Mouse (Mus musculus) CH12.LX (cell line): ENCODE measurements at regions not wholly inside any gene's neighbourhood (a gene's known extent, or its start where the extent isn't known, plus 50 kb on each side); places are given as distances from the start of the nearest gene placed in this dataset.

ENCODE experiments used
- DNase-seq: peaks from one replicate; pipeline ENCODE4 v3.0.0-alpha.2; 2013; ENCODE audit errors: extremely low read depth
- H3K27ac ChIP-seq: 2 replicates; pipeline ENCODE4 v1.5.1; 2012; ENCODE audit warnings: low read depth, mild to moderate bottlenecking, control low read depth, moderate library complexity; ENCODE audit not compliant: insufficient read depth
- H3K27me3 ChIP-seq: replicated peaks from 2 replicates; pipeline ENCODE3; 2012; ENCODE audit warnings: inconsistent platforms
- H3K36me3 ChIP-seq, 2 experiments: replicated peaks in 1 of 2; 2 replicates each; pipeline versions ENCODE3 to v1.6.1; 2012; ENCODE audit warnings: inconsistent platforms in 1 of 2, low read length in 1 of 2, mild to moderate bottlenecking in 1 of 2, mixed read lengths in 1 of 2, moderate library complexity in 1 of 2; ENCODE audit not compliant: control insufficient read depth in 1 of 2, insufficient read depth in 1 of 2
- H3K4me1 ChIP-seq, 2 experiments: 2 replicates each; pipeline ENCODE4 v1.6.1; 2012; ENCODE audit warnings: inconsistent platforms in 1 of 2, moderate library complexity in 1 of 2; ENCODE audit not compliant: insufficient read depth in 2 of 2, control insufficient read depth in 1 of 2
- H3K4me2 ChIP-seq: 2 replicates; pipeline ENCODE4 v1.6.1; 2012; ENCODE audit warnings: low read depth, mild to moderate bottlenecking, control low read depth; ENCODE audit not compliant: poor library complexity, insufficient read depth, severe bottlenecking
- H3K4me3 ChIP-seq, 3 experiments: fragments of 150-350 bp in 1 of 3; sonication (generic) in 1 of 3; replicated peaks in 1 of 3; 2 replicates each; pipeline versions ENCODE3 to v1.5.1; 2011 to 2012; ENCODE audit warnings: low read depth in 2 of 3, low read length in 2 of 3, mild to moderate bottlenecking in 2 of 3, moderate library complexity in 2 of 3, control low read depth in 1 of 3, improper control_type of control experiment in 1 of 3, inconsistent platforms in 1 of 3, mixed read lengths in 1 of 3; ENCODE audit not compliant: poor library complexity in 1 of 3
- H3K79me2 ChIP-seq: replicated peaks from 2 replicates; pipeline ENCODE4 v1.6.1; 2012; ENCODE audit warnings: mild to moderate bottlenecking, moderate library complexity; ENCODE audit not compliant: control insufficient read depth, poor library complexity, insufficient read depth, severe bottlenecking; ENCODE audit errors: extremely low read depth
- H3K9ac ChIP-seq: 2 replicates; pipeline ENCODE4 v1.6.1; 2012; ENCODE audit warnings: low read depth, mild to moderate bottlenecking, control low read depth, moderate library complexity; ENCODE audit not compliant: insufficient read depth
- H3K9me3 ChIP-seq: replicated peaks from 2 replicates; pipeline ENCODE3; 2012; ENCODE audit warnings: low read length, inconsistent platforms, mixed read lengths
- CHD1 ChIP-seq: IDR thresholded peaks from 2 replicates; pipeline ENCODE4 v1.6.1; 2012; ENCODE audit warnings: low read depth, low read length, improper control_type of control experiment, inconsistent platforms
- CHD2 ChIP-seq: IDR thresholded peaks from 2 replicates; pipeline ENCODE4 v1.6.1; 2011; ENCODE audit warnings: low read length, improper control_type of control experiment
- E2F4 ChIP-seq: IDR thresholded peaks from 2 replicates; pipeline ENCODE4 v1.6.1; 2011; ENCODE audit warnings: low read depth, low read length, improper control_type of control experiment; ENCODE audit not compliant: insufficient replicate concordance
- ELF1 ChIP-seq: IDR thresholded peaks from 2 replicates; pipeline ENCODE4 v1.6.1; 2014; ENCODE audit warnings: low read depth, mild to moderate bottlenecking, inconsistent platforms, low read length, improper control_type of control experiment
- ETS1 ChIP-seq: conservative IDR thresholded peaks from 2 replicates; pipeline ENCODE4 v1.6.1; 2012; ENCODE audit warnings: low read depth, mild to moderate bottlenecking, inconsistent platforms, low read length, improper control_type of control experiment, moderate library complexity
- GABPA ChIP-seq: IDR thresholded peaks from 2 replicates; pipeline ENCODE4 v1.6.1; 2012; ENCODE audit warnings: low read depth, low read length, improper control_type of control experiment, inconsistent platforms; ENCODE audit not compliant: insufficient replicate concordance
- IRF4 ChIP-seq: IDR thresholded peaks from 2 replicates; pipeline ENCODE4 v1.6.1; 2014; ENCODE audit warnings: low read depth, mild to moderate bottlenecking, inconsistent platforms, low read length, improper control_type of control experiment
- KAT2A ChIP-seq: IDR thresholded peaks from 2 replicates; pipeline ENCODE4 v1.6.1; 2012; ENCODE audit warnings: low read length, improper control_type of control experiment, inconsistent platforms; ENCODE audit not compliant: insufficient replicate concordance
- MAFK ChIP-seq: IDR thresholded peaks from 2 replicates; pipeline ENCODE4 v1.6.1; 2011; ENCODE audit warnings: low read length, improper control_type of control experiment; ENCODE audit not compliant: insufficient replicate concordance
- MAZ ChIP-seq: IDR thresholded peaks from 2 replicates; pipeline ENCODE4 v1.6.1; 2012; ENCODE audit warnings: low read depth, mild to moderate bottlenecking, inconsistent platforms, low read length, improper control_type of control experiment, moderate library complexity
- MEF2A ChIP-seq: IDR thresholded peaks from 2 replicates; pipeline ENCODE4 v1.6.1; 2014; ENCODE audit warnings: low read depth, mild to moderate bottlenecking, inconsistent platforms, low read length, improper control_type of control experiment, borderline replicate concordance
- MXI1 ChIP-seq: IDR thresholded peaks from 2 replicates; pipeline ENCODE4 v1.6.1; 2011; ENCODE audit warnings: mild to moderate bottlenecking, low read depth, low read length, improper control_type of control experiment
- NRF1 ChIP-seq: IDR thresholded peaks from 2 replicates; pipeline ENCODE4 v1.6.1; 2014; ENCODE audit warnings: low read depth, mild to moderate bottlenecking, inconsistent platforms, low read length, improper control_type of control experiment, moderate library complexity
- RAD21 ChIP-seq: IDR thresholded peaks from 2 replicates; pipeline ENCODE4 v1.6.1; 2011; ENCODE audit warnings: low read depth, mild to moderate bottlenecking, low read length, improper control_type of control experiment, moderate library complexity
- SMC3 ChIP-seq: IDR thresholded peaks from 2 replicates; pipeline ENCODE4 v1.6.1; 2011; ENCODE audit warnings: low read depth, low read length, improper control_type of control experiment
- UBTF ChIP-seq: IDR thresholded peaks from 2 replicates; pipeline ENCODE4 v1.6.1; 2012; ENCODE audit warnings: low read depth, mild to moderate bottlenecking, inconsistent platforms, low read length, improper control_type of control experiment, moderate library complexity
- USF1 ChIP-seq: IDR thresholded peaks from 2 replicates; pipeline ENCODE4 v1.6.1; 2014; ENCODE audit warnings: low read depth, mild to moderate bottlenecking, inconsistent platforms, low read length, improper control_type of control experiment
- USF2 ChIP-seq: conservative IDR thresholded peaks from 2 replicates; pipeline ENCODE4 v1.6.1; 2011; ENCODE audit warnings: low read depth, low read length, improper control_type of control experiment
- ZKSCAN1 ChIP-seq: IDR thresholded peaks from 2 replicates; pipeline ENCODE4 v1.6.1; 2012; ENCODE audit warnings: low read depth, inconsistent platforms, low read length, improper control_type of control experiment, borderline replicate concordance
- ZMIZ1 ChIP-seq: IDR thresholded peaks from 2 replicates; pipeline ENCODE4 v1.6.1; 2012; ENCODE audit warnings: low read depth, mild to moderate bottlenecking, inconsistent platforms, low read length, improper control_type of control experiment
- dilution Hi-C: fragments of 300-500 bp; cut with MboI; formaldehyde crosslinking; loops from 2 replicates; pipeline ENCODE4 v1.14.3; 2020; ENCODE audit warnings: low sequenced_read_pairs; ENCODE audit not compliant: extremely low pct_unique_long_range_greater_than_20kb, extremely low pct_ligation_motif_present
- in situ Hi-C: fragments of 300-500 bp; cut with MboI; formaldehyde crosslinking; loops from 3 replicates; pipeline ENCODE4 v1.14.3; 2019; ENCODE audit warnings: low sequenced_read_pairs, low pct_ligation_motif_present, low pct_unique_long_range_greater_than_20kb, mixed read lengths

DNA sequence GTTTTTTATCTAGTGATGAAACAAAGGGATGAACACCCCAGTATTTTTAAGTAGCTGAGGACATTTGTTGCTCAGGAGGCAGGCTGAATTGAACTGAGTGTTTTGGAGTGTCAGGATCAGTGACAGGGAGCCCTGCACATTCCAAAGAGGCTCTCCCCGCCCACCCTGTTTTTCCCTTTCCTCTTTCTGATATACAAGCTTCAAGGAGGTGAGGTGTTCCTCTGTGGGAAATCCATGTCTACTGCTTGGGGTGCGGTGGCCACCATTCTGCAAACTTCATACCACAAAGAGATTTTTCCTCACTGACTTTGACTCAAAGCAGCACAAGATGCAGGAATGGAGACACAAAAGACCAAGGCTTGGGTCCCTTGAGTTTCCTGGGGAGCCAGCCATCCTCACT is 180.5 kb upstream of the Unc93a2 start:
- Histone ChIP-seq H3K9ac (no peak overlapping the region), H3K4me1 (peaks cover 0 to 6% of the 10 kb centered on the region in 2 experiments; a peak in 2 of 4 replicates), H3K27me3 (no peaks in the 10 kb centered on the region), H3K27ac (no peak overlapping the region), H3K4me3 (no peak overlapping the region), H3K9me3 (no peaks in the 10 kb centered on the region), H3K4me2 (no peak overlapping the region), H3K36me3 (no peaks in the 10 kb centered on the region), H3K79me2 (no peaks in the 10 kb centered on the region)
- DNase-seq = no peak
- in situ Hi-C loops = no loop called here
- TF ChIP-seq ETS1 (no peak), UBTF (no peak), MEF2A (no peak), SMC3 (no peak), CHD1 (no peak), USF1 (no peak)
- TF ChIP-seq, all 38 proteins: peak for 0
- dilution Hi-C loops = no loop called here

DNA sequence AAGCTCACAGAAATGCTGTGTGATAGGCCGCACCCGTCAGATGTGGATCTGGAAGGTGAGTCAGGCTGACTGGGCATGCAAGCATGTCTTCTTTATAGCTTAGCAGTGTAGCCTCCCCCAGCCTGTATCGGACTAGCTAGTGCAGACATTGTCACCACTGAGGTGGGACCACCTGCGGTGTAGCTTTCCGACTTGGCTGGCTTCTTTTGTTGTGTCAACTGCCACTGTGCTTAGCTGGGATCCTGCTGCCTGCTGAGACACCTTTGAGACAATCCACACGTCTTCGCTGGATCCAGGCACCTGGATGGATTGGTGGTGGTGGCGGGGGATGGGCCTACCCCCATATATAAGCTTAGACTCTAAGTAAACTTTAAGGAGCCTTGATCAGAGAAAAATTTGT is 177.7 kb upstream of the Unc93a2 start:
- H3K27me3 ChIP-seq = no peaks in the 10 kb centered on the region
- TF ChIP-seq MXI1 (no peak), UBTF (no peak), ZMIZ1 (no peak), CHD2 (no peak), ELF1 (no peak), E2F4 (no peak), IRF4 (no peak), NRF1 (no peak), USF2 (no peak), RAD21 (no peak), MAZ (no peak), KAT2A (no peak), ZKSCAN1 (no peak), MAFK (no peak), GABPA (no peak)
- no peak overlapping the region for H3K4me2 ChIP-seq
- no peak overlapping the region for H3K27ac ChIP-seq
- no peak overlapping the region for H3K4me3 ChIP-seq
- DNase-seq = no peak
- dilution Hi-C loops (no loop called here), in situ Hi-C loops (no loop called here)
- no peaks in the 10 kb centered on the region for H3K36me3 ChIP-seq
- no peaks in the 10 kb centered on the region for H3K4me1 ChIP-seq
- H3K9ac ChIP-seq = no peak overlapping the region
- no peaks in the 10 kb centered on the region for H3K9me3 ChIP-seq
- H3K79me2 ChIP-seq = no peaks in the 10 kb centered on the region
